20 mouse cellular contexts compared by ENCODE assay signal in the genomic region with DNA sequence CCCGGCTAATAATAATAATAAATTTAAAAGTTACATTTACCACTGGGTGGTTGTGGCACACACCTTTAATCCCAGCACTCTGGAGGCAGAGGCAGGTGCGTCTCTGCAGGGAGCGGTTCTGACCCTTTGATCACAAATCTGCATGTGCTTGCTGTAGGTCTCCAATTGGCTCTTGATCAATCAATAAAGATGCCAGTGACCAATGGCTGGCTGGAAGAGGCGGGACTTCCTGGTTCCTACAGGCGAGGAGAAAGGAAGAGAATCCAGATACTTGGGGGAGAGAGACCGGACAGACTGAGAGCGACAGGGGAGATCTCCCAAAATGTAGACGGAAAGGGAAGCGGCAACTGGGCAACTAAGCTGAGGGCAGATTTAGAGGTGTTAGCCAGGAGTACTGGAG. TPM values are rescaled to one million over a fixed set of nuclear protein-coding genes. Genes with fewer than 3 reads are reported as not detected.
DNase-seq lines count a peak whose midpoint lies in the region; ATAC-seq and TF ChIP-seq lines count a peak whose summit lies in the region.
"Had no signal": no experiment of that assay in that cellular context is flagged by ENCODE, and none has a peak within 500 bp of the region (broad histone marks: within the 10 kb centered on the region; RNA-seq: fewer than 3 reads in every experiment).

No protein-coding gene starts in this region.

- no peak for TF ChIP-seq POLR2A in lung, adult 2 months (IDR thresholded peaks at IDR 0.05; ENCODE audit: borderline replicate concordance, extremely low read depth, low read depth, low read length)
- TF ChIP-seq POLR2A in ES-Bruce4 (IDR thresholded peaks at IDR 0.05; ENCODE audit: insufficient read depth, low read length): no peak

- H3K27ac ChIP-seq in ES-Bruce4 (ENCODE audit: insufficient read depth, low read length): peak overlapping the region; percentile 84
- no peak overlapping the region for H3K27ac ChIP-seq in liver, embryonic 11.5 days (ENCODE audit: low read depth, low read length)
- H3K27ac ChIP-seq: embryonic facial prominence, embryonic 15.5 days; forebrain, embryonic 10.5 days; heart, embryonic 13.5 days; kidney, postnatal 0 days; limb, embryonic 15.5 days; lung, embryonic 15.5 days had no signal

- H3K4me2 ChIP-seq in liver, embryonic 11.5 days: no peak overlapping the region
- H3K4me2 ChIP-seq: embryonic facial prominence, embryonic 15.5 days; heart, embryonic 13.5 days; limb, embryonic 15.5 days; lung, embryonic 15.5 days had no signal

- ATAC-seq in liver, embryonic 11.5 days (replicated peaks; ENCODE audit: low FRiP score): no peak
- ATAC-seq in inflammation-experienced regulatory T-cells, adult 6 months: no peak
- ATAC-seq: midbrain, embryonic 16.5 days had no signal

- H3K4me1 ChIP-seq in lung, adult 2 months (ENCODE audit: control insufficient read depth, insufficient read depth, low read length): no peaks in the 10 kb centered on the region
- peaks cover 4% of the 10 kb centered on the region for H3K4me1 ChIP-seq in ES-Bruce4 (ENCODE audit: control insufficient read depth, insufficient read depth, low read length)
- peaks cover 9% of the 10 kb centered on the region for H3K4me1 ChIP-seq in liver, embryonic 11.5 days (replicated peaks; ENCODE audit: control insufficient read depth, insufficient read depth, low read length)

- DNase-seq in lung, postnatal 10 days: peak; percentile 45
- DNase-seq in lung, adult 2 months: no peak
- DNase-seq in CD4-positive helper T cell, adult 2 months (ENCODE audit: low read depth, low spot score): peak; percentile 25
- peak; percentile 96 for DNase-seq in ZHBTc4 (ENCODE audit: low read depth, low spot score)
- DNase-seq in liver, embryonic 11.5 days (ENCODE audit: low spot score): no peak
- no peak for DNase-seq in thymus, postnatal 14 days
- DNase-seq: cerebellum, adult 9-11 months; heart, adult 11 months; right cerebral cortex, postnatal 25 days had no signal

- peak overlapping the region; percentile 87 for H3K9ac ChIP-seq in ES-Bruce4 (ENCODE audit: low read depth, poor library complexity, severe bottlenecking)
- H3K9ac ChIP-seq in liver, embryonic 11.5 days (ENCODE audit: low read depth, low read length): no peak overlapping the region
- H3K9ac ChIP-seq: embryonic facial prominence, embryonic 15.5 days; heart, embryonic 13.5 days; limb, embryonic 15.5 days; lung, embryonic 15.5 days had no signal

- WGBS in lung, adult 2 months: 87% methylated on average over 9 of the region's 9 CpGs
- 80% methylated on average over 9 of the region's 9 CpGs for WGBS in liver, embryonic 11.5 days

- H3K27me3 ChIP-seq in ES-Bruce4 (ENCODE audit: control insufficient read depth, insufficient read depth, low read length, poor library complexity, severe bottlenecking): no peaks in the 10 kb centered on the region
- H3K27me3 ChIP-seq in liver, embryonic 11.5 days (replicated peaks; ENCODE audit: control insufficient read depth, insufficient read depth, low read length): no peaks in the 10 kb centered on the region; the same call in 1 of the 2 replicates
- H3K27me3 ChIP-seq: embryonic facial prominence, embryonic 15.5 days; limb, embryonic 15.5 days; lung, embryonic 15.5 days had no signal

- H3K36me3 ChIP-seq in ES-Bruce4 (ENCODE audit: control insufficient read depth, insufficient read depth, low read length, poor library complexity, severe bottlenecking): no peaks in the 10 kb centered on the region
- H3K36me3 ChIP-seq in liver, embryonic 11.5 days (ENCODE audit: control insufficient read depth, insufficient read depth, low read length): no peaks in the 10 kb centered on the region
- H3K36me3 ChIP-seq: embryonic facial prominence, embryonic 15.5 days; forebrain, embryonic 10.5 days; heart, embryonic 13.5 days; limb, embryonic 15.5 days; lung, embryonic 15.5 days had no signal

- no peak overlapping the region for H3K4me3 ChIP-seq in lung, adult 2 months (replicated peaks; ENCODE audit: extremely low read depth, low read depth, low read length)
- peak overlapping the region; percentile 94 for H3K4me3 ChIP-seq in ES-Bruce4 (ENCODE audit: low read depth, low read length)
- no peak overlapping the region for H3K4me3 ChIP-seq in liver, embryonic 11.5 days (ENCODE audit: low read depth, low read length)
- H3K4me3 ChIP-seq: embryonic facial prominence, embryonic 15.5 days; forebrain, embryonic 10.5 days; heart, embryonic 13.5 days; limb, embryonic 15.5 days; lung, embryonic 15.5 days; megakaryocyte, embryonic 14.5 days had no signal

- no peaks in the 10 kb centered on the region for H3K9me3 ChIP-seq in ES-Bruce4 (replicated peaks; ENCODE audit: control insufficient read depth, insufficient read depth, low read length, poor library complexity, severe bottlenecking)
- H3K9me3 ChIP-seq in liver, embryonic 11.5 days (ENCODE audit: control insufficient read depth, low read length): peaks cover 4% of the 10 kb centered on the region; the same call in 1 of the 2 replicates
- H3K9me3 ChIP-seq: embryonic facial prominence, embryonic 15.5 days; forebrain, embryonic 10.5 days; heart, embryonic 13.5 days; limb, embryonic 15.5 days; lung, embryonic 15.5 days had no signal

- TF ChIP-seq EP300 in ES-Bruce4 (IDR thresholded peaks at IDR 0.05; ENCODE audit: insufficient read depth, low read depth, low read length): no peak

- no peak for TF ChIP-seq CTCF in lung, adult 2 months (IDR thresholded peaks at IDR 0.05; ENCODE audit: insufficient read depth, low read length)
- TF ChIP-seq CTCF in ES-Bruce4 (IDR thresholded peaks at IDR 0.05; ENCODE audit: low read depth, low read length): no peak

RNA-seq across cellular contexts. Expression of a gene that starts 10.4 kb away (rescaled TPM):
- 3.3 and 3.6 TPM in 2 replicates for polyA plus RNA-seq in lung, adult 2 months (2012; rRNA removed)
- polyA plus RNA-seq in ES-Bruce4 (2011; ENCODE audit: insufficient read depth, insufficient read length, low read depth, missing spikeins): not detected in 2 replicates
- polyA plus RNA-seq in liver, embryonic 11.5 days (2014; fragmentation: Nextera tagmentation; extraction: Ambion mirVana): 0.11 TPM in 1 of 2 replicates, not detected in the other
- polyA plus RNA-seq in inflammation-experienced regulatory T-cells, adult 6 months (2017; shearing (Covaris generic)): not detected
- polyA plus RNA-seq: intestine, embryonic 14.5 days had no signal

RNA-seq across cellular contexts. Expression of a gene that starts 26.2 kb away (rescaled TPM):
- 89.9 and 99.7 TPM in 2 replicates for polyA plus RNA-seq in lung, adult 2 months (2012; rRNA removed)
- 31.6 and 38.7 TPM in 2 replicates for polyA plus RNA-seq in ES-Bruce4 (2011; ENCODE audit: insufficient read depth, insufficient read length, low read depth, missing spikeins)
- 11.6 and 13.4 TPM in 2 replicates for polyA plus RNA-seq in liver, embryonic 11.5 days (2014; fragmentation: Nextera tagmentation; extraction: Ambion mirVana)
- polyA plus RNA-seq in inflammation-experienced regulatory T-cells, adult 6 months (2017; shearing (Covaris generic)): 10 to 100 TPM in 2 of 3 experiments, 1 to 10 TPM in 1; 9.2 to 13.0 (median 11.9) TPM

RNA-seq across cellular contexts. Expression of a gene that starts 44.3 kb away (rescaled TPM):
- 80.0 and 91.5 TPM in 2 replicates for polyA plus RNA-seq in lung, adult 2 months (2012; rRNA removed)
- 138 and 155 TPM in 2 replicates for polyA plus RNA-seq in ES-Bruce4 (2011; ENCODE audit: insufficient read depth, insufficient read length, low read depth, missing spikeins)
- 386 and 413 TPM in 2 replicates for polyA plus RNA-seq in liver, embryonic 11.5 days (2014; fragmentation: Nextera tagmentation; extraction: Ambion mirVana)
- polyA plus RNA-seq in inflammation-experienced regulatory T-cells, adult 6 months (2017; shearing (Covaris generic)): 100 to 1,000 TPM; 123 to 139 (median 128) TPM

Comparison
In these comparisons a context has a peak if more than half of its experiments do, and no peak if none do; other contexts are left out.
1. DNase-seq: peak in lung, postnatal 10 days (single experiment), CD4-positive helper T cell, adult 2 months (single experiment) and ZHBTc4 (single experiment); none in lung, adult 2 months (single experiment), liver, embryonic 11.5 days (single experiment) and thymus, postnatal 14 days (single experiment).